Mouse (Mus musculus): ENCODE data around the gene Nipal4. TPM values are rescaled to one million over a fixed set of nuclear protein-coding genes. Genes with fewer than 3 reads are reported as not detected.

The Nipal4 gene
- polyA plus RNA-seq, 1 experiment from 2014 or later: 3.7 TPM

GRCm38 (mm10) chr11:46172128-46172527 lies 5.8 kb upstream of the Nipal4 start:
- no peak for ATAC-seq
- Histone ChIP-seq H3K4me2 (ENCODE audit: low read depth, low read length) (no peak overlapping the region), H3K4me3 (ENCODE audit: low read length) (no peak overlapping the region), H3K9me3 (ENCODE audit: control insufficient read depth, low read length) (no peaks in the 10 kb centered on the region), H3K4me1 (ENCODE audit: control insufficient read depth, insufficient read depth, low read length) (no peaks in the 10 kb centered on the region), H3K36me3 (ENCODE audit: control insufficient read depth, insufficient read depth, low read length) (no peaks in the 10 kb centered on the region), H3K27ac (ENCODE audit: low read length) (no peak overlapping the region), H3K27me3 (replicated peaks; ENCODE audit: control insufficient read depth, insufficient read depth, low read length) (no peaks in the 10 kb centered on the region), H3K9ac (ENCODE audit: low read depth, low read length) (no peak overlapping the region)
- 93% methylated on average over 9 of the region's 9 CpGs for WGBS

GRCm38 (mm10) chr11:46169908-46170307 lies 3.6 kb upstream of the Nipal4 start:
- 54% methylated on average over 3 of the region's 3 CpGs for WGBS

GRCm38 (mm10) chr11:46168506-46168905 lies 2.2 kb upstream of the Nipal4 start:
- no peaks in the 10 kb centered on the region for H3K36me3 ChIP-seq (ENCODE audit: control insufficient read depth, insufficient read depth, low read length)
- no peak overlapping the region for H3K4me2 ChIP-seq (ENCODE audit: low read depth, low read length)
- H3K4me1 ChIP-seq (ENCODE audit: control insufficient read depth, insufficient read depth, low read length): no peaks in the 10 kb centered on the region
- 88% methylated on average over 7 of the region's 7 CpGs for WGBS
- H3K27me3 ChIP-seq (replicated peaks; ENCODE audit: control insufficient read depth, insufficient read depth, low read length): no peaks in the 10 kb centered on the region
- no peak overlapping the region for H3K27ac ChIP-seq (ENCODE audit: low read length)
- ATAC-seq: no peak
- no peak overlapping the region for H3K4me3 ChIP-seq (ENCODE audit: low read length)
- H3K9me3 ChIP-seq (ENCODE audit: control insufficient read depth, low read length): no peaks in the 10 kb centered on the region
- no peak overlapping the region for H3K9ac ChIP-seq (ENCODE audit: low read depth, low read length)

More at GRCm38 (mm10) chr11:46169908-46170307, 3.6 kb upstream of the Nipal4 start:
- Histone ChIP-seq H3K9ac (ENCODE audit: low read depth, low read length) (no peak overlapping the region), H3K27ac (ENCODE audit: low read length) (no peak overlapping the region), H3K4me3 (ENCODE audit: low read length) (no peak overlapping the region), H3K4me2 (ENCODE audit: low read depth, low read length) (no peak overlapping the region), H3K36me3 (ENCODE audit: control insufficient read depth, insufficient read depth, low read length) (no peaks in the 10 kb centered on the region), H3K9me3 (ENCODE audit: control insufficient read depth, low read length) (no peaks in the 10 kb centered on the region), H3K27me3 (replicated peaks; ENCODE audit: control insufficient read depth, insufficient read depth, low read length) (no peaks in the 10 kb centered on the region), H3K4me1 (ENCODE audit: control insufficient read depth, insufficient read depth, low read length) (no peaks in the 10 kb centered on the region)
- no peak for ATAC-seq

GRCm38 (mm10) chr11:46157462-46157861 lies 8.8 kb downstream of the Nipal4 start:
- H3K9me3 ChIP-seq (ENCODE audit: control insufficient read depth, low read length): no peaks in the 10 kb centered on the region
- no peaks in the 10 kb centered on the region for H3K4me1 ChIP-seq (ENCODE audit: control insufficient read depth, insufficient read depth, low read length)
- H3K36me3 ChIP-seq (ENCODE audit: control insufficient read depth, insufficient read depth, low read length): no peaks in the 10 kb centered on the region
- no peak overlapping the region for H3K4me3 ChIP-seq (ENCODE audit: low read length)
- no peak overlapping the region for H3K27ac ChIP-seq (ENCODE audit: low read length)
- no peak overlapping the region for H3K9ac ChIP-seq (ENCODE audit: low read depth, low read length)
- no peak for ATAC-seq
- no peak overlapping the region for H3K4me2 ChIP-seq (ENCODE audit: low read depth, low read length)
- no peaks in the 10 kb centered on the region for H3K27me3 ChIP-seq (replicated peaks; ENCODE audit: control insufficient read depth, insufficient read depth, low read length)

GRCm38 (mm10) chr11:46156945-46157344 lies 9.4 kb downstream of the Nipal4 start:
- no peak for ATAC-seq
- Histone ChIP-seq H3K4me1 (ENCODE audit: control insufficient read depth, insufficient read depth, low read length) (no peaks in the 10 kb centered on the region), H3K9ac (ENCODE audit: low read depth, low read length) (no peak overlapping the region), H3K36me3 (ENCODE audit: control insufficient read depth, insufficient read depth, low read length) (no peaks in the 10 kb centered on the region), H3K27ac (ENCODE audit: low read length) (no peak overlapping the region), H3K4me3 (ENCODE audit: low read length) (no peak overlapping the region), H3K27me3 (replicated peaks; ENCODE audit: control insufficient read depth, insufficient read depth, low read length) (no peaks in the 10 kb centered on the region), H3K4me2 (ENCODE audit: low read depth, low read length) (no peak overlapping the region), H3K9me3 (ENCODE audit: control insufficient read depth, low read length) (no peaks in the 10 kb centered on the region)
- 87% methylated on average over 8 of the region's 8 CpGs for WGBS

- WGBS: 94% methylated on average over 5 of the region's 5 CpGs
- Histone ChIP-seq H3K9me3 (ENCODE audit: control insufficient read depth, low read length) (no peaks in the 10 kb centered on the region), H3K9ac (ENCODE audit: low read depth, low read length) (no peak overlapping the region), H3K27ac (ENCODE audit: low read length) (no peak overlapping the region), H3K4me1 (ENCODE audit: control insufficient read depth, insufficient read depth, low read length) (no peaks in the 10 kb centered on the region), H3K36me3 (ENCODE audit: control insufficient read depth, insufficient read depth, low read length) (0 out of 2 replicates have a peak, but pooled peaks cover 4% of the 10 kb centered on the region), H3K27me3 (replicated peaks; ENCODE audit: control insufficient read depth, insufficient read depth, low read length) (no peaks in the 10 kb centered on the region), H3K4me3 (ENCODE audit: low read length) (no peak overlapping the region), H3K4me2 (ENCODE audit: low read depth, low read length) (no peak overlapping the region)
- no peak for ATAC-seq
Observed at GRCm38 (mm10) chr11:46146619-46147018, 19.7 kb downstream of the Nipal4 start.

GRCm38 (mm10) chr11:46145163-46145875 lies 21.0 kb downstream of the Nipal4 start:
- H3K4me2 ChIP-seq (ENCODE audit: low read depth, low read length): no peak overlapping the region
- H3K27me3 ChIP-seq (replicated peaks; ENCODE audit: control insufficient read depth, insufficient read depth, low read length): no peaks in the 10 kb centered on the region
- H3K4me3 ChIP-seq (ENCODE audit: low read length): no peak overlapping the region
- H3K9ac ChIP-seq (ENCODE audit: low read depth, low read length): no peak overlapping the region
- no peaks in the 10 kb centered on the region for H3K4me1 ChIP-seq (ENCODE audit: control insufficient read depth, insufficient read depth, low read length)
- no peak overlapping the region for H3K27ac ChIP-seq (ENCODE audit: low read length)
- 0 out of 2 replicates have a peak, but pooled peaks cover 4% of the 10 kb centered on the region for H3K36me3 ChIP-seq (ENCODE audit: control insufficient read depth, insufficient read depth, low read length)
- H3K9me3 ChIP-seq (ENCODE audit: control insufficient read depth, low read length): no peaks in the 10 kb centered on the region
- WGBS: 91% methylated on average over 11 of the region's 11 CpGs
- no peak for ATAC-seq

GRCm38 (mm10) chr11:46143342-46143741 lies 23.0 kb downstream of the Nipal4 start:
- Histone ChIP-seq H3K9ac (ENCODE audit: low read depth, low read length) (no peak overlapping the region), H3K4me3 (ENCODE audit: low read length) (no peak overlapping the region), H3K27ac (ENCODE audit: low read length) (no peak overlapping the region), H3K4me1 (ENCODE audit: control insufficient read depth, insufficient read depth, low read length) (no peaks in the 10 kb centered on the region), H3K4me2 (ENCODE audit: low read depth, low read length) (no peak overlapping the region), H3K27me3 (replicated peaks; ENCODE audit: control insufficient read depth, insufficient read depth, low read length) (no peaks in the 10 kb centered on the region), H3K9me3 (ENCODE audit: control insufficient read depth, low read length) (no peaks in the 10 kb centered on the region), H3K36me3 (ENCODE audit: control insufficient read depth, insufficient read depth, low read length) (0 out of 2 replicates have a peak, but pooled peaks cover 10% of the 10 kb centered on the region)
- ATAC-seq: no peak
- WGBS: 78% methylated on average over 6 of the region's 6 CpGs

GRCm38 (mm10) chr11:46134899-46135298 lies 31.4 kb downstream of the Nipal4 start:
- Histone ChIP-seq H3K4me3 (ENCODE audit: low read length) (no peak overlapping the region), H3K4me2 (ENCODE audit: low read depth, low read length) (no peak overlapping the region), H3K36me3 (ENCODE audit: control insufficient read depth, insufficient read depth, low read length) (0 out of 2 replicates have a peak, but pooled peaks cover 6% of the 10 kb centered on the region), H3K4me1 (ENCODE audit: control insufficient read depth, insufficient read depth, low read length) (no peaks in the 10 kb centered on the region), H3K27ac (ENCODE audit: low read length) (no peak overlapping the region), H3K9ac (ENCODE audit: low read depth, low read length) (no peak overlapping the region), H3K27me3 (replicated peaks; ENCODE audit: control insufficient read depth, insufficient read depth, low read length) (no peaks in the 10 kb centered on the region), H3K9me3 (ENCODE audit: control insufficient read depth, low read length) (no peaks in the 10 kb centered on the region)
- WGBS: 79% methylated on average over 2 of the region's 2 CpGs
- no peak for ATAC-seq
